Mouse (Mus musculus): Measurements from ENCODE around the gene Sel1l. TPM values are rescaled to one million over a fixed set of nuclear protein-coding genes. Genes with fewer than 3 reads are reported as not detected.

Gene Sel1l
- polyA plus RNA-seq, 1 experiment from 2014 or later: 90.7 TPM

DNA sequence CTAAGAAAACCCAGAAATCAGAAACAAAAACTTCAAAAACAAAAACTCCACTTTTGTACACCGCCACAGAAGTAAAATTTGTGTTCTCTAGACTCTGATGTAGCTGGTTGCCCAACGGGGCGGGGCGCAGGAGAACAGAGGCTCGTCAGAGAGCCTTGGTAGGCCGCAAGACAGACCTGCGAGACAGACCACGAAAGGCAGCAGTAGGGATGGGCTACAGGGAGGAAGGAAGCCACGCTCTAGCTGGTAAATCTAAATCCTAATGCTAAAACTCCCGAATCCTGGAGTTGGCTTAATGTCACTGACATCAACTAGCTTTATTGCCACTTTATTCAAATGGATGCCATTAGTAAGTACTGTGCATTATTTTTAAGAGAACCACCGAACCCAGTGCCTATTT is 41.9 kb downstream of the Sel1l start:
- Histone ChIP-seq H3K27me3 (replicated peaks; ENCODE audit: control insufficient read depth, insufficient read depth, low read length) (no peaks in the 10 kb centered on the region), H3K27ac (ENCODE audit: low read depth) (no peak overlapping the region), H3K4me1 (replicated peaks; ENCODE audit: control insufficient read depth, insufficient read depth, low read length) (no peaks in the 10 kb centered on the region; the same call in 1 of the 2 replicates), H3K9ac (ENCODE audit: low read length) (no peak overlapping the region), H3K4me2 (ENCODE audit: low read length) (no peak overlapping the region), H3K4me3 (ENCODE audit: low read depth, low read length) (no peak overlapping the region), H3K9me3 (ENCODE audit: control insufficient read depth, low read length) (no peaks in the 10 kb centered on the region), H3K36me3 (ENCODE audit: control insufficient read depth, insufficient read depth, low read length) (peaks cover 48% of the 10 kb centered on the region)
- 89% methylated on average over 11 of the region's 11 CpGs for WGBS
- ATAC-seq (replicated peaks; ENCODE audit: low FRiP score, low TSS enrichment, low read depth) (no peak), DNase-seq (ENCODE audit: low spot score) (no peak)

DNA sequence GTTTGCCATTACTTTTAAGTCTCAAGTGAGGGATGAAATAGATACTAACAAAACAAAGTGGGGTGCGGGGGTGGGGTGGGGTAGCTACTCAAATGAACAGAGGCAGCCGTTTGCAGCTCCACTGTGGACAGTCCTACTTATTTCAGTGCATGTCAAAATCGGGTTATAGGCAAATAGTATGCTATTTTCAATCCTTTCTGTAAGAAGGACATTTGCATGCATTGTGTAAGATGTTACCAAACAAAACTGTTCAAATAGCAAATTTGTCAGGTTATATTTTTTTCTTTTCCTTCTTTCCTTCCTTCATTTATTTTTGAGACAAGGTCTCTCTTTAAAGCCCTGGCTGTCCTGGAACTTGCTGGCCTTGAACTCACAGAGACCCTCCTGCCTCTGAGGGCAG is 44.7 kb downstream of the Sel1l start:
- ATAC-seq (replicated peaks; ENCODE audit: low FRiP score, low TSS enrichment, low read depth) (no peak), DNase-seq (ENCODE audit: low spot score) (no peak)
- WGBS: 84% methylated on average over 3 of the region's 3 CpGs
- H3K4me2 ChIP-seq (ENCODE audit: low read length): no peak overlapping the region
- H3K9ac ChIP-seq (ENCODE audit: low read length): no peak overlapping the region
- H3K27ac ChIP-seq (ENCODE audit: low read depth): no peak overlapping the region
- no peaks in the 10 kb centered on the region for H3K9me3 ChIP-seq (ENCODE audit: control insufficient read depth, low read length)
- H3K4me3 ChIP-seq (ENCODE audit: low read depth, low read length): no peak overlapping the region
- H3K36me3 ChIP-seq (ENCODE audit: control insufficient read depth, insufficient read depth, low read length): peaks cover 20% of the 10 kb centered on the region
- no peaks in the 10 kb centered on the region; the same call in 1 of the 2 replicates for H3K4me1 ChIP-seq (replicated peaks; ENCODE audit: control insufficient read depth, insufficient read depth, low read length)
- no peaks in the 10 kb centered on the region for H3K27me3 ChIP-seq (replicated peaks; ENCODE audit: control insufficient read depth, insufficient read depth, low read length)

DNA sequence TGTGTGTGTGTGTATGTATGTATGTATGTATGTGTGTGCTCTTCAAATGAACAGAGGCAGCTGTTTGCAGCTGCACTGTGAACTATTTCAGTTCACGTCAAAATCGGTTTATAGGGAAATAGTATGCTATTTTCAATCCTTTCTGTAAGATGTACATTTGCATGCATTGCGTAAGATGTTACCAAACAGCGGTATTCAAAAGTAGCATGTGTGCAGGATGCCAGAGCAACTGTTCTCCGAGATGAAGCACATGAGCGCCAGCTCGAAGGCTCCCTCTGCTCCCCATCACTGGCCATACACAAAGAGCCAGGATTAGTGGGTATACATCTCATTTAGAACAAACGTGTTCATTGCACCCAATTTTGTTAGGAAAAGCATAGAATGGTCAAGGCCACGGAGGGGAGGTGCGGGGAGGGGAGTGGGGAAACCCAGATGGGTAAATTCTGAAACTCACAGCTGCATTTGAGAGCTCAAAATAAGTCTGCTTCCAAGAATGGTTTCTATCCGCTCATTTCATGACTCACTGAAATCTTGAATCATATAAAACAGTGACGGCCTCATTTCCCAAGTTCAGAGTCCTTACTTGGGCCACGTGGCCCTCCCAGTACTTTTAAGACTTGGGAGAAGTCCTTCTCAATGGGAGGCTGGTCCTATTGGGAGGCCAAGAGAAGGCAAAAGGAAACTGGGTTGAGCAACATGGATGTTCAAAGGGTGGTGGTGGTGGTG is 45.6 kb downstream of the Sel1l start:
- no peak overlapping the region for H3K4me3 ChIP-seq (ENCODE audit: low read depth, low read length)
- H3K36me3 ChIP-seq (ENCODE audit: control insufficient read depth, insufficient read depth, low read length): peaks cover 11% of the 10 kb centered on the region
- no peaks in the 10 kb centered on the region; the same call in 1 of the 2 replicates for H3K4me1 ChIP-seq (replicated peaks; ENCODE audit: control insufficient read depth, insufficient read depth, low read length)
- ATAC-seq (replicated peaks; ENCODE audit: low FRiP score, low TSS enrichment, low read depth) (no peak), DNase-seq (ENCODE audit: low spot score) (no peak)
- no peak overlapping the region for H3K9ac ChIP-seq (ENCODE audit: low read length)
- H3K9me3 ChIP-seq (ENCODE audit: control insufficient read depth, low read length): no peaks in the 10 kb centered on the region
- no peak overlapping the region for H3K27ac ChIP-seq (ENCODE audit: low read depth)
- no peak overlapping the region for H3K4me2 ChIP-seq (ENCODE audit: low read length)
- H3K27me3 ChIP-seq (replicated peaks; ENCODE audit: control insufficient read depth, insufficient read depth, low read length): no peaks in the 10 kb centered on the region
- 85% methylated on average over 13 of the region's 13 CpGs for whole genome bisulfite sequencing

DNA sequence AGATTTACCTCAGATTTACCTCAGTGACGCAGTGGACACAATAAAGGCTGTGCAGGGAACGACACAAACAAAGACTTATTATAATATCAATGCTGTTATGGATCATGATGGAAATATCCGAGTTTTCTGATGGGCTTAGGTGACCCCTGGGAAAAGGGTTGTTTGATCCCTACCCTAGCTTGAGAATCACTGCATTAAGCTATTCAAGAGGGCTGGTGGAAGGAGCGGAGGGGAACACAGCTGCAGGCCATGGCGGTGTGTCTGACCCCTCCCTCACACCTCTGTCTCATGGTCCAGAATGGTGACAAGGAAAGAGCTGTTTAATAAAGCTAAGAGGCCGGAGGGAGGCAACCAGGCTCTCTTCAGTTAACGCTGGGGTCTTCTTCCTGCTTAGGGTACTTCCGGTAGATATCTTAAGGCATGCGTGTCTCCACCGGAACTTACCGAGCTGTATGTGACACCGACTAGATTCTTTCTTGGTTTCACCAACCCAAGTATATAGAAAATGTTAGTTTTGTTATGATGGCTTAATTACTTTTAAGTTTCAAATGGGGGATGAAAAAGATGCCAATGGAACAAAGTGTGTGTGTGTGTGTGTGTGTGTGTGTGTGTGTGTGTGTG is 46.3 kb downstream of the Sel1l start:
- ATAC-seq (replicated peaks; ENCODE audit: low FRiP score, low TSS enrichment, low read depth): no peak
- no peak overlapping the region for H3K9ac ChIP-seq (ENCODE audit: low read length)

DNA sequence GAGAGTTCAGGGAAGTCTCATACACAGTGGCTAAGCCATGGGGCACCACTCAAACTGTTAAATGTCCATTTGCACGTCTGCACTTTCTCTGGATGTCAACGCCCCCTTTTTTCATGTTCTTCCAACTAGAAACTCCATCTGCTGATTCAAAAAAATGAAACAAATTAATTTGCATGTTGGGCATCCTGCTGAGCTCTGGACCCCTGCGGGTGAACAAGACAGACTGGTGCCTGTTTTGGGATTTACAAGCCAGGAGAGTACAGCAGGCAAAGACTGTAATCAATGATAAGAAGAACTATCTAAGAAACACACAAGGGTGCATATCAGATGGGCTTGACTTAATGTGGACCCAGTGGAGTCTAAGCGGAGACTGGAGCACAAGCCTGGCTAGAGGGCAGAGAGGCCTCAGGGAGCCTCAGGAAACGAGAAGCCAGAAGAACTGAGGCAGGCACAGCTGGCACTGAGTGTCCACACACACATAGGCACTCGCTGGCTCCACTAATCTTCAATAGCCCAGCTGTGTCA is 48.0 kb downstream of the Sel1l start:
- Histone ChIP-seq H3K4me1 (replicated peaks; ENCODE audit: control insufficient read depth, insufficient read depth, low read length) (no peaks in the 10 kb centered on the region; the same call in 1 of the 2 replicates), H3K36me3 (ENCODE audit: control insufficient read depth, insufficient read depth, low read length) (no peaks in the 10 kb centered on the region; the same call in 1 of the 2 replicates), H3K4me2 (ENCODE audit: low read length) (no peak overlapping the region), H3K27ac (ENCODE audit: low read depth) (no peak overlapping the region), H3K9me3 (ENCODE audit: control insufficient read depth, low read length) (no peaks in the 10 kb centered on the region), H3K27me3 (replicated peaks; ENCODE audit: control insufficient read depth, insufficient read depth, low read length) (no peaks in the 10 kb centered on the region), H3K9ac (ENCODE audit: low read length) (no peak overlapping the region), H3K4me3 (ENCODE audit: low read depth, low read length) (no peak overlapping the region)
- DNase-seq (ENCODE audit: low spot score) (no peak), ATAC-seq (replicated peaks; ENCODE audit: low FRiP score, low TSS enrichment, low read depth) (no peak)
- 72% methylated on average over 6 of the region's 6 CpGs for WGBS

More for the DNA sequence above, 46.3 kb downstream of the Sel1l start:
- 89% methylated on average over 12 of the region's 12 CpGs for WGBS
- Histone ChIP-seq H3K9me3 (ENCODE audit: control insufficient read depth, low read length) (no peaks in the 10 kb centered on the region), H3K27me3 (replicated peaks; ENCODE audit: control insufficient read depth, insufficient read depth, low read length) (no peaks in the 10 kb centered on the region), H3K36me3 (ENCODE audit: control insufficient read depth, insufficient read depth, low read length) (peaks cover 4% of the 10 kb centered on the region; the same call in 1 of the 2 replicates), H3K4me3 (ENCODE audit: low read depth, low read length) (no peak overlapping the region), H3K4me1 (replicated peaks; ENCODE audit: control insufficient read depth, insufficient read depth, low read length) (no peaks in the 10 kb centered on the region; the same call in 1 of the 2 replicates), H3K4me2 (ENCODE audit: low read length) (no peak overlapping the region), H3K27ac (ENCODE audit: low read depth) (no peak overlapping the region)
- no peak for DNase-seq (ENCODE audit: low spot score)

DNA sequence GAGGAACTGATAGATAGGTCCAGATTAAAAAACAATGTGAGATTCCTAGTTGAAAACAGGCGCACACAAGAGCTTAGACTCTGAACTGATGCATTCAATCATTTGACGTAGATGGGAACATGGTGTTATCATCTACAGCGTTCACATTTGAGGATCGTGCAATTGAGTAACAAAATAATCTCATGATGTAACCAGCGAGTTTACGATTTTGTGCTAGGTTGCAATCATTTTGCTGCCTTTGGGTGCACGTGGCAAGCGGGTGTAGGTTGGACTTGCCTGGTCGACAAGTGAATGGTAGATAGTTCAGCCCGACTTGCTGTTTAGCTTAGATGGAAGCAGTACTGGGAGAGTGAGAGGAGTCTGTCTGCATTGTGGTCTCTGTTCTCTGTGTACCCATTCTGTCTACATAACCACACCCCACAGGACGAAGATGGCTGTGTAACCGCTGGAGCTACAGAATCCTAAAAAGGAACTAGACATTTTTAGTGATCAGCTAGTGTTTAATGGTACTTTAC is 49.1 kb downstream of the Sel1l start:
- WGBS: 74% methylated on average over 12 of the region's 12 CpGs
- DNase-seq (ENCODE audit: low spot score) (no peak), ATAC-seq (replicated peaks; ENCODE audit: low FRiP score, low TSS enrichment, low read depth) (no peak)
- H3K27me3 ChIP-seq (replicated peaks; ENCODE audit: control insufficient read depth, insufficient read depth, low read length): no peaks in the 10 kb centered on the region
- H3K9ac ChIP-seq (ENCODE audit: low read length): no peak overlapping the region
- no peak overlapping the region for H3K4me2 ChIP-seq (ENCODE audit: low read length)
- H3K4me1 ChIP-seq (replicated peaks; ENCODE audit: control insufficient read depth, insufficient read depth, low read length): no peaks in the 10 kb centered on the region
- H3K4me3 ChIP-seq (ENCODE audit: low read depth, low read length): no peak overlapping the region
- no peaks in the 10 kb centered on the region for H3K9me3 ChIP-seq (ENCODE audit: control insufficient read depth, low read length)
- H3K27ac ChIP-seq (ENCODE audit: low read depth): no peak overlapping the region
- no peaks in the 10 kb centered on the region for H3K36me3 ChIP-seq (ENCODE audit: control insufficient read depth, insufficient read depth, low read length)

DNA sequence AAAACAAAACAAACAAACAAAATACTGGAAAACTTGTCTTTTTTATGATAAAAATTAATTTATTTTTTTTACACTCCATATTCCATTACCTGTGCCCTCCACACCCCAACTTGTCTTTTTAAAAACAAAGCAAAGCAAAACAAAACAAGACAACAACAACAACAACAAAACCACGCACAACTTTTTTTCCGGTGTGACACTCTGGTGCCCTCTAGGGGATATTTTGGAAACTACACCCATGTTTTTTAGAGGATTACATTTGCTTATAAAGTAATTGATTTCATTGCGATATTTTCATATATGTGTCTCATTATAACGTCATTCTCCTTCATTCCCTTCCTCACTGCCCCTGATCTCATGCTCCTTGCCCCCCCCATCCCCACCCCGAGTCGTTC is 49.6 kb downstream of the Sel1l start:
- DNase-seq (ENCODE audit: low spot score) (no peak), ATAC-seq (replicated peaks; ENCODE audit: low FRiP score, low TSS enrichment, low read depth) (no peak)
- H3K4me1 ChIP-seq (replicated peaks; ENCODE audit: control insufficient read depth, insufficient read depth, low read length): no peaks in the 10 kb centered on the region

DNA sequence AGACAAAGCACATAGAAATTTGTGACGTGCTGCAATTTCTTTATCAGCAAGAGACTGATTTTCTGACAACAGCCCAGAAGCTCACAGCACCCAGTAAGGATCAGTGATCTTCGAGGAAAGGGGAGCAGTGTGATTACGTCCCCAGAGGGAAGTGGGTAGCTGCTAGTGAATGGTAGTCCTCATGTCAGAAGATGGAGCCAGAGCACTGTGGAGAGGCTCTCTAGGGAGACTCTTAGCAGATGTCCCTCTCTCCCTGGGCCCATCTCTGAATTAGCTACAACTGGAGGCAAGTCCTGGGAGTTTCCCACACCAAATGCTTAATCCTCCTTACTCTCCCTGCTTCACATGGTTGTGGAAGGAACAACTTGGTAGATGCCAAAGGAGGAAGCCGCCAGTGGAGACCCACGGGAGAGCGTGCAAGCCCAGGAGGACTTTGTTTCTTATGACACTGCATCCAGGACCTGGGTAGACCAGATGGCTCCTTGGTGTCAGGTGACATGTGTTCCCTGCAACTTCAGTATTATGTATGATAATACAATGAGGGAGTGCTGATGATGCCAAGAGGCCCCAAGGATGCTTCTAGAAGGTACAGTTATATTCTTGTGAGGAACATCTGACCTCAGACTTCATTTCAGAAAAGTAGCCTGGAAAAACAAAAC is 50.1 kb downstream of the Sel1l start:
- Histone ChIP-seq H3K4me2 (ENCODE audit: low read length) (no peak overlapping the region), H3K27me3 (replicated peaks; ENCODE audit: control insufficient read depth, insufficient read depth, low read length) (no peaks in the 10 kb centered on the region), H3K9ac (ENCODE audit: low read length) (no peak overlapping the region), H3K27ac (ENCODE audit: low read depth) (no peak overlapping the region), H3K4me3 (ENCODE audit: low read depth, low read length) (no peak overlapping the region), H3K36me3 (ENCODE audit: control insufficient read depth, insufficient read depth, low read length) (no peaks in the 10 kb centered on the region), H3K4me1 (replicated peaks; ENCODE audit: control insufficient read depth, insufficient read depth, low read length) (no peaks in the 10 kb centered on the region), H3K9me3 (ENCODE audit: control insufficient read depth, low read length) (no peaks in the 10 kb centered on the region)
- DNase-seq (ENCODE audit: low spot score): peak; percentile 57
- WGBS: 83% methylated on average over 6 of the region's 6 CpGs
- ATAC-seq (replicated peaks; ENCODE audit: low FRiP score, low TSS enrichment, low read depth): no peak

More for the DNA sequence above, 49.6 kb downstream of the Sel1l start:
- no peak overlapping the region for H3K4me3 ChIP-seq (ENCODE audit: low read depth, low read length)
- H3K9ac ChIP-seq (ENCODE audit: low read length): no peak overlapping the region
- 17% methylated on average over 6 of the region's 6 CpGs for WGBS
- no peaks in the 10 kb centered on the region for H3K9me3 ChIP-seq (ENCODE audit: control insufficient read depth, low read length)
- no peak overlapping the region for H3K27ac ChIP-seq (ENCODE audit: low read depth)
- H3K27me3 ChIP-seq (replicated peaks; ENCODE audit: control insufficient read depth, insufficient read depth, low read length): no peaks in the 10 kb centered on the region
- no peak overlapping the region for H3K4me2 ChIP-seq (ENCODE audit: low read length)
- H3K36me3 ChIP-seq (ENCODE audit: control insufficient read depth, insufficient read depth, low read length): no peaks in the 10 kb centered on the region
